Mouse (Mus musculus) C2C12 (cell line): Measurements from ENCODE around the gene Clrn3. TPM values are rescaled to one million over a fixed set of nuclear protein-coding genes. Genes with fewer than 3 reads are reported as not detected.

Experiments used
- H3K27me3 ChIP-seq: one replicate; pipeline ENCODE4 v1.6.1; 2011; ENCODE audit not compliant: control insufficient read depth, insufficient read depth, insufficient read length
- H3K36me3 ChIP-seq: one replicate; pipeline ENCODE4 v1.6.1; 2011; ENCODE audit not compliant: control insufficient read depth, insufficient read depth
- H3K4me3 ChIP-seq: one replicate; pipeline ENCODE4 v1.5.1; 2011; ENCODE audit warnings: mild to moderate bottlenecking, control low read depth; ENCODE audit not compliant: poor library complexity, insufficient read depth, severe bottlenecking
- H3K79me2 ChIP-seq: one replicate; pipeline ENCODE4 v1.6.1; 2011; ENCODE audit not compliant: control insufficient read depth, insufficient read depth
- H3K79me3 ChIP-seq: one replicate; pipeline ENCODE4 v1.6.1; 2011; ENCODE audit warnings: low read depth, control low read depth
- H3ac ChIP-seq: one replicate; pipeline ENCODE3; 2011; ENCODE audit warnings: low read depth; ENCODE audit not compliant: control insufficient read depth, insufficient read length
- CEBPB ChIP-seq: IDR thresholded peaks from one replicate; pipeline ENCODE4 v1.6.1; 2011; ENCODE audit warnings: low read depth, mild to moderate bottlenecking, control low read depth, moderate library complexity
- CTCF ChIP-seq: IDR thresholded peaks from one replicate; pipeline ENCODE4 v1.5.1; 2011; ENCODE audit not compliant: control insufficient read depth, insufficient read depth, insufficient read length
- FOSL1 ChIP-seq: IDR thresholded peaks from one replicate; pipeline ENCODE4 v1.8.0; 2011; ENCODE audit warnings: mild to moderate bottlenecking, low read length; ENCODE audit not compliant: poor library complexity, insufficient read depth, severe bottlenecking
- MAX ChIP-seq: IDR thresholded peaks from one replicate; pipeline ENCODE4 v1.6.1; 2011; ENCODE audit warnings: mild to moderate bottlenecking, control low read depth
- MYOD1 ChIP-seq: IDR thresholded peaks from one replicate; pipeline ENCODE4 v1.6.1; 2011; ENCODE audit warnings: low read depth; ENCODE audit not compliant: control insufficient read depth, insufficient read length
- MYOG ChIP-seq: IDR thresholded peaks from one replicate; pipeline ENCODE4 v1.6.1; 2011; ENCODE audit not compliant: control insufficient read depth, insufficient read length; ENCODE audit errors: extremely low read depth
- USF1 ChIP-seq: IDR thresholded peaks from one replicate; pipeline ENCODE4 v1.6.1; 2011; ENCODE audit warnings: low read depth, mild to moderate bottlenecking, control low read depth, moderate library complexity
- polyA plus RNA-seq: library from polyadenylated mRNA; unstranded; fragments of >200 nt; fragmentation: generic; extraction: Trizol; gene quantifications from one replicate; pipeline ENCODE4 v1.2.1, GENCODE M21; 2012; ENCODE audit warnings: missing spikeins

Gene Clrn3
- polyA plus RNA-seq, 1 experiment: not detected

GRCm38 (mm10) chr7:135542235-135542634 is 13.8 kb upstream of the Clrn3 start:
- no peak overlapping the region for H3ac ChIP-seq
- H3K4me3 ChIP-seq: no peak overlapping the region
- no peaks in the 10 kb centered on the region for H3K79me3 ChIP-seq
- no peak for TF ChIP-seq CEBPB
- no peaks in the 10 kb centered on the region for H3K27me3 ChIP-seq
- no peaks in the 10 kb centered on the region for H3K36me3 ChIP-seq
- no peaks in the 10 kb centered on the region for H3K79me2 ChIP-seq

GRCm38 (mm10) chr7:135539429-135539828 is 11.0 kb upstream of the Clrn3 start:
- Histone ChIP-seq H3ac (no peak overlapping the region), H3K4me3 (no peak overlapping the region), H3K27me3 (no peaks in the 10 kb centered on the region), H3K36me3 (no peaks in the 10 kb centered on the region), H3K79me2 (no peaks in the 10 kb centered on the region), H3K79me3 (no peaks in the 10 kb centered on the region)
- TF ChIP-seq USF1: no peak
- no peak for TF ChIP-seq FOSL1
- TF ChIP-seq CTCF: no peak
- TF ChIP-seq MAX: no peak
- TF ChIP-seq CEBPB: no peak
- TF ChIP-seq MYOG: no peak
- TF ChIP-seq MYOD1: no peak

- peak overlapping the region; percentile 64 for H3ac ChIP-seq
- no peaks in the 10 kb centered on the region for H3K36me3 ChIP-seq
- peak overlapping the region; percentile 25 for H3K4me3 ChIP-seq
- H3K27me3 ChIP-seq: no peaks in the 10 kb centered on the region
- no peaks in the 10 kb centered on the region for H3K79me2 ChIP-seq
- H3K79me3 ChIP-seq: no peaks in the 10 kb centered on the region
- TF ChIP-seq MYOG (no peak), MAX (no peak), FOSL1 (no peak), USF1 (no peak), CTCF (no peak), MYOD1 (no peak), CEBPB (no peak)
Observed at GRCm38 (mm10) chr7:135537948-135538741, 9.7 kb upstream of the Clrn3 start.

- no peaks in the 10 kb centered on the region for H3K36me3 ChIP-seq
Observed at GRCm38 (mm10) chr7:135537341-135537901, 9.0 kb upstream of the Clrn3 start, which contains the start of gene Ptpre. Ptpre (plus strand) TSS chr7:135537481.

GRCm38 (mm10) chr7:135535908-135536307 is 7.5 kb upstream of the Clrn3 start:
- TF ChIP-seq FOSL1: no peak
- TF ChIP-seq CTCF: no peak
- no peak for TF ChIP-seq MYOD1
- TF ChIP-seq USF1: no peak
- no peak for TF ChIP-seq CEBPB
- TF ChIP-seq MAX: no peak
- TF ChIP-seq MYOG: no peak

More at GRCm38 (mm10) chr7:135537341-135537901, 9.0 kb upstream of the Clrn3 start, which contains the start of gene Ptpre:
- Histone ChIP-seq H3K79me2 (no peaks in the 10 kb centered on the region), H3K4me3 (peak within 1 kb of the TSS; percentile 25), H3K79me3 (no peaks in the 10 kb centered on the region), H3K27me3 (no peaks in the 10 kb centered on the region), H3ac (peak within 1 kb of the TSS; percentile 64)
- TF ChIP-seq CTCF: peak; percentile 98
- no peak for TF ChIP-seq MAX
- TF ChIP-seq MYOD1: no peak
- peak; percentile 53 for TF ChIP-seq CEBPB

GRCm38 (mm10) chr7:135534548-135535189 is 6.2 kb upstream of the Clrn3 start:
- H3K36me3 ChIP-seq: no peaks in the 10 kb centered on the region
- TF ChIP-seq CEBPB (no peak), MYOD1 (no peak)
- H3K27me3 ChIP-seq: no peaks in the 10 kb centered on the region
- no peak overlapping the region for H3ac ChIP-seq
- no peak overlapping the region for H3K4me3 ChIP-seq
- no peaks in the 10 kb centered on the region for H3K79me3 ChIP-seq
- no peaks in the 10 kb centered on the region for H3K79me2 ChIP-seq

More at GRCm38 (mm10) chr7:135535908-135536307, 7.5 kb upstream of the Clrn3 start:
- H3K27me3 ChIP-seq: no peaks in the 10 kb centered on the region
- H3K79me3 ChIP-seq: no peaks in the 10 kb centered on the region
- H3K4me3 ChIP-seq: no peak overlapping the region
- H3ac ChIP-seq: no peak overlapping the region
- no peaks in the 10 kb centered on the region for H3K79me2 ChIP-seq
- H3K36me3 ChIP-seq: no peaks in the 10 kb centered on the region
